ENCODE assay signal across 9 mouse cellular contexts in the genomic region with DNA sequence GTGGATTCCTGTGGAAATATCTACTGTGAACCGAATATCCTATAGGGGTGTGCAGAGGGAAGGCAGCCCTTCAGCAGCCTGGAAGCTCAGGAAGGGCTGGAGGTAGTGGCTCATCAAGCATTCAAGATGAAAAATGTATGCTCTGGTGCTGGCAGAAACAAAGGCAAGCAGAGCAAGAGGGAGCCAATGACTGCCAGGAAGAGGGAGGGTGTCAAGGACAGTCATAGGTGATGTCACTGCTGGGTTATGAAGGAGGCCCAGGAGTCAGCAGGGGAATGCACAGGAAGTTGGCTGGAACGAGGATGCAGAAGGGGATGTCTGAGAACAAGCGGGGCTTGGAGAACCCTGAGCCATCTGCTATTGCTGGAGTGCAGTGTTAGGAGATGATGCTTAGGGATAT. TPM values are rescaled to one million over a fixed set of nuclear protein-coding genes. Genes with fewer than 3 reads are reported as not detected.
DNase-seq lines count a peak whose midpoint lies in the region; ATAC-seq lines count a peak whose summit lies in the region.
"Had no signal": no experiment of that assay in that cellular context is flagged by ENCODE, and none has a peak within 500 bp of the region (broad histone marks: within the 10 kb centered on the region; RNA-seq: fewer than 3 reads in every experiment).

No protein-coding gene starts in this region.

- no peaks in the 10 kb centered on the region for H3K36me3 ChIP-seq in forebrain, embryonic 12.5 days (replicated peaks)

- no peak overlapping the region for H3K9ac ChIP-seq in forebrain, embryonic 12.5 days

- no peak overlapping the region for H3K4me2 ChIP-seq in forebrain, embryonic 12.5 days

- peak; percentile 21 for DNase-seq in left cerebral cortex, postnatal 4 days
- no peak for DNase-seq in left cerebral cortex, adult 18-20 months (ENCODE audit: low spot score in 2 of 2)
- DNase-seq in adrenal gland, postnatal 14 days = peak; percentile 60
- DNase-seq in gastrocnemius, adult 8-10 months (ENCODE audit: low spot score in 2 of 2) = peak; percentile 6 to 13
- no peak for DNase-seq in urinary bladder, postnatal 10 days (ENCODE audit: low spot score)
- no peak for DNase-seq in layer of hippocampus, adult 9-11 months

- no peak overlapping the region for H3K4me3 ChIP-seq in forebrain, embryonic 12.5 days (replicated peaks)

- intact Hi-C loops in left cerebral cortex, postnatal 4 days (cut with DNase I) = no loop called here

- H3K27ac ChIP-seq in forebrain, embryonic 12.5 days = no peak overlapping the region
- H3K27ac ChIP-seq: kidney, postnatal 0 days had no signal

- H3K9me3 ChIP-seq in forebrain, embryonic 12.5 days = no peaks in the 10 kb centered on the region

- WGBS in forebrain, embryonic 12.5 days = 83% methylated on average over 3 of the region's 3 CpGs

- H3K27me3 ChIP-seq in forebrain, embryonic 12.5 days = no peaks in the 10 kb centered on the region

- ATAC-seq in megakaryocyte, adult 5-6 weeks (ENCODE audit: poor library complexity, severe bottlenecking) = peak; percentile 60
- no peak for ATAC-seq in forebrain, embryonic 12.5 days (ENCODE audit: low FRiP score)

- no peaks in the 10 kb centered on the region; the same call in 1 of the 2 replicates for H3K4me1 ChIP-seq in forebrain, embryonic 12.5 days

RNA-seq across cellular contexts. Expression of gene Ncoa7, which starts 24.9 kb away (rescaled TPM):
- total RNA-seq in left cerebral cortex, postnatal 4 days (2021) = 10 to 100 TPM; 63.6 to 66.2 TPM
- total RNA-seq in left cerebral cortex, adult 18-20 months (2021) = 100 to 1,000 TPM in 1 of 2 experiments, 10 to 100 TPM in 1; 97.6 to 103 TPM
- total RNA-seq in adrenal gland, postnatal 14 days (2021) = 35.2 and 38.4 TPM in 2 replicates
- total RNA-seq in gastrocnemius, adult 8-10 months (2022) = 1 to 10 TPM; 1.1 to 2.3 (median 1.7) TPM
- 31.3 and 36.2 TPM in 2 replicates for total RNA-seq in megakaryocyte, adult 5-6 weeks (2015)
- 19.7 and 21.9 TPM in 2 replicates for total RNA-seq in megakaryocyte, adult 5-6 weeks (2017)
- 9.4 and 11.1 TPM in 2 replicates for polyA plus RNA-seq in forebrain, embryonic 12.5 days (2016; fragmentation: Nextera tagmentation; extraction: Ambion mirVana)

Comparison
In these comparisons a context has a peak if more than half of its experiments do, and no peak if none do; other contexts are left out.
1. DNase-seq: peak in left cerebral cortex, postnatal 4 days (single experiment), adrenal gland, postnatal 14 days (single experiment) and gastrocnemius, adult 8-10 months (2 of 2); none in left cerebral cortex, adult 18-20 months (0 of 2), urinary bladder, postnatal 10 days (single experiment) and layer of hippocampus, adult 9-11 months (single experiment).
2. RNA of gene Ncoa7, which starts 24.9 kb away (total RNA-seq): 97.6 to 103 TPM in left cerebral cortex, adult 18-20 months, 63.6 to 66.2 TPM in left cerebral cortex, postnatal 4 days, 35.2 to 38.4 TPM in adrenal gland, postnatal 14 days and 19.7 to 36.2 TPM in megakaryocyte, adult 5-6 weeks; 1.1 to 2.3 TPM in gastrocnemius, adult 8-10 months; every median in the first group is over 4 times any median in the second.